Mouse (Mus musculus): ENCODE results near the gene Gm11444. TPM values are rescaled to one million over a fixed set of nuclear protein-coding genes. Genes with fewer than 3 reads are reported as not detected.

Gene Gm11444
- not detected in 2 replicates for polyA plus RNA-seq (2015; fragmentation: Nextera tagmentation; extraction: Ambion mirVana)

GRCm38 (mm10) chr11:85850233-85850632 is at the start of gene Gm11444:
Gm11444 (minus strand) TSS chr11:85850333.

DNA sequence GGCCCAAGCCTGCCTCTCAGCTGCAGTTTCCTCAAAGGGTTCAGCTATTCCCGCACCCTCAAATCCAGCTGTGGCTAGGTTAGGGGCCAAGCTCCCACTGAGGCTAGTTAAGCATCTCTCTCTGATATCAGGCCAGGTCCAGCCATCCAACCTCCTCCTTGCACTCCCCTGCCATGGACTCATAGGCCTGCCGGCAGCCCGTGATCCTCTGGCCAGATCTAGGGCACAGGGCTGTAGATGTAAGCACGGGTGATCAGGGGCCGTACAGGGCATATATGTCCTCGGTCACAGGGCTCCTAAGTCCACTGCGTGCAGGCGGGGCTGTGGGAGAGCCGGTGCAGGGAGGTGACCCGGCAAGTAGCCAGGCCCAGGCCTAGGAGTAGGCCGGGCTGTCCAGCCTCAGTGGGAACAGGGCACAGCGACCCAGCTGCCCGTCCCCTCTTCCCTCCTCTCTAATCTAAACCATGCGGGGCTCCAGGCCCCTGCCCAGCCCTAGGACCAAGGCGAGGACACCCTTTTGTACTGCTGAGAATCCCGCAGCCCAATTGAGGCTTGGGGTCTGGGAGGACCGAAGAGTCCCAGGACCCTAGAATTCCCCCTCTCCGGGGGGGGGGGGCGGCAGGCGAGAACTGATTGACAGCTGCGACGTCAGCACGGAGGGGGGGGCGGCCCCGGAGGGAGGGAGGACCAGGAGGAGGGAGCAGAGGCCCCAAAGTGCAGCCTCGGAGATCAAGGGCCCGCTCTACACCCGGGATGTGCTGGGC is 35.7 kb upstream of the Gm11444 start, which contains the start of gene Tbx4:
Tbx4 (plus strand) TSS at position 758 of the 764 bp plus-strand sequence.

GRCm38 (mm10) chr11:85832231-85832924 is 17.8 kb downstream of the Gm11444 start, which contains the start of gene Tbx2:
Tbx2 (plus strand) TSS chr11:85832551.

Other genes with a start within 250 kb of the Gm11444 start
- 0.64 and 1.0 TPM in 2 replicates for gene Tbx2, start 17.8 kb downstream of the Gm11444 start, polyA plus RNA-seq (2015; fragmentation: Nextera tagmentation; extraction: Ambion mirVana)
- 0.04 and 0.16 TPM in 2 replicates for gene Tbx4, start 36.1 kb upstream of the Gm11444 start, polyA plus RNA-seq (2015; fragmentation: Nextera tagmentation; extraction: Ambion mirVana)

All from spleen, postnatal 0 days (tissue).